ENCODE assay signal across 8 mouse cellular contexts in the genomic region with DNA sequence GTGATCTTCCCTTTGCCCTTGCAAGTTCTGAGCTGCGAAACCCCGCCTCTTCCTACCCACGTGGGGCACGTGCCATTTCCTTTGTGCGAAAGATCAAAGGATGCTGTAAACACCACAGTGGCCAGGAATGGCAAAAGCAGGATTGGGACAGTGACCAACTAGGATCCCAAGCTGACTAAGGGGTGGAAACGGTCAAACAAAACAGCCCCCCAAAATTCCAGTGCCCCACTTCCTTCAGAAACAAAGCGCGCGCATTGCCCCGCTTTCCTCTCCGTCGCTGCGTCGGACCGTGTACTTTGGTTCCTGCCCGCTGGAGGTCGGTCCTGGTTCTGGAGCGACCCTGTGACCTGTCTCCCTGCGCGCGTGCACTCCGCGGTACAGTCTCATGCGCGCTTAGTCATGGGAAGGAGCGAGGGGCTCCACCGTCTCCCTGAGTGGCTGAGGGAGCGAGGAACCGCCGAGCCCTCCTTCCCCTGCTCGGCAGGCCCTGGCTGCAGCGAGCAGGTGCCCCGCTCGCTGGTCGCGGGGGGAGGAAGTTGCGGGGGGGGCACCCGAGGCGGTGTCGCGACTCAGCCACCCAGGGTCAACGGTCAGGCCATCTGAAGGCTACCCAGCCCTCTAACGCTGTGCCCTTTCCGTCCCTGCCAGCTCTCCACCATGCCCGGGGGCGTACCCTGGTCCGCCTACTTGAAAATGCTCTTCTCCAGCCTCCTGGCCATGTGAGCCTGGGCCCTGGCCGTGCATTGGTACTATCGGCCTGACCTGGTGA. TPM values are rescaled to one million over a fixed set of nuclear protein-coding genes. Genes with fewer than 3 reads are reported as not detected.
A peak's percentile ranks its signal among the peaks of the same experiment; 100 is the strongest.
DNase-seq lines count a peak whose midpoint lies in the region; ATAC-seq lines count a peak whose summit lies in the region.

Gene Pwp1 (plus strand): TSS at position 410 of the 769 bp plus-strand sequence.

- DNase-seq in adrenal gland, adult (ENCODE audit: inconsistent age in 2 of 2, low spot score in 1 of 2) = peak; percentile 45 to 75
- DNase-seq in embryo, embryonic 10 days (ENCODE audit: low spot score) = peak; percentile 68
- peak; percentile 14 for DNase-seq in gastrocnemius, postnatal 10 days
- peak; percentile 75 for DNase-seq in induced T-regulatory cell, adult 2 months (ENCODE audit: low read depth)
- peak; percentile 7 to 11 for DNase-seq in left cerebral cortex, adult 9 months (ENCODE audit: low spot score in 2 of 2)
- peak; percentile 7 to 16 for DNase-seq in right cerebral cortex, adult 2 months (ENCODE audit: low spot score in 2 of 2)
- DNase-seq in urinary bladder, postnatal 25 days (ENCODE audit: low spot score) = peak; percentile 3

- ATAC-seq in megakaryocyte, adult 5-6 weeks (ENCODE audit: poor library complexity, severe bottlenecking) = peak; percentile 87

RNA-seq across cellular contexts. Expression of gene Pwp1, which starts in this region (rescaled TPM):
- 10 to 100 TPM; 17.7 to 19.5 TPM for total RNA-seq in gastrocnemius, postnatal 10 days (2021)
- total RNA-seq in megakaryocyte, adult 5-6 weeks (2015) = 27.6 and 30.9 TPM in 2 replicates
- 27.5 and 32.2 TPM in 2 replicates for total RNA-seq in megakaryocyte, adult 5-6 weeks (2017)

Comparison
In these comparisons a context has a peak if more than half of its experiments do, and no peak if none do; other contexts are left out.
1. Peak in every context shown above with its lines: DNase-seq and ATAC-seq.
2. DNase-seq: peak in every context shown above with its lines; median percentile 75 in induced T-regulatory cell, adult 2 months; 68 in embryo, embryonic 10 days; 60 in adrenal gland, adult; 14 in gastrocnemius, postnatal 10 days; 12 in right cerebral cortex, adult 2 months; 9 in left cerebral cortex, adult 9 months; 3 in urinary bladder, postnatal 25 days.